Mouse (Mus musculus) spleen, adult 2 months (tissue): ENCODE data around the gene Olfr1513.

ENCODE experiments used
- CTCF ChIP-seq: fragments of 200-500 bp; IDR thresholded peaks from 2 replicates; pipeline ENCODE4 v1.5.1; 2011; ENCODE audit warnings: mild to moderate bottlenecking, inconsistent platforms; ENCODE audit not compliant: insufficient read depth, insufficient read length, insufficient replicate concordance; ENCODE audit errors: extremely low read depth
- POLR2A ChIP-seq: fragments of 200-500 bp; IDR thresholded peaks from 2 replicates; pipeline ENCODE4 v1.6.1; 2011; ENCODE audit warnings: low read depth, low read length, inconsistent platforms

DNA sequence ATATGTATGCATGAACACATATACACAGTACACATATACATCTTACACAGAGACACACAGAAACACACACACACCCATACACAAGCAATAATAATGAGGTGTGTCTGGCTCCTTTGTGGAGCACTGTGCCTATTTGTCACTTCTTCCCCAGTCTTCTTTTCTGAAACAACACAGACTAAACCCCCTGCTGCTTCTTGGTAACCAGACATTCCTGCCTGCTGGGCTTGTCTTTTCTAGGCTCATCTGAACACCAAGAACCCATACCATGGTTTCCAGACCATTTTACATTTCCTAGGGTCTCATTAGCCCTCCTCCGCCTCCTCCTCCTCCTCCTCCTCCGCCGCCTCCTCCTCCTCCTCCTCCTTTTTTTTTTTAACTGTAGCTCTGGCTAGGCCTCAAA is 24.0 kb downstream of the Olfr1513 start:
- no peak for TF ChIP-seq CTCF
- no peak for TF ChIP-seq POLR2A
